Mouse (Mus musculus) forebrain, embryonic 11.5 days (tissue): ENCODE results near the gene Fcgrt. TPM values are rescaled to one million over a fixed set of nuclear protein-coding genes. Genes with fewer than 3 reads are reported as not detected.

ENCODE experiments used
- ATAC-seq: fragments of 200-750 bp; cut with Nextera tagmentation; replicated peaks from 2 replicates; pipeline ENCODE4 v1.8.0; 2017; ENCODE audit warnings: moderate TSS enrichment; ENCODE audit not compliant: low FRiP score
- DNase-seq: peaks from one replicate; pipeline ENCODE4 v3.0.0-alpha.2; 2017; ENCODE audit warnings: low spot score
- H3K27ac ChIP-seq: fragments of 300-500 bp; sonication (generic); 2 replicates; pipeline ENCODE4 v1.5.1; 2014; ENCODE audit warnings: low read depth, low read length
- H3K27me3 ChIP-seq: fragments of 300-500 bp; sonication (generic); 2 replicates; pipeline ENCODE4 v1.6.1; 2014; ENCODE audit warnings: mild to moderate bottlenecking, low read length, mixed read lengths; ENCODE audit not compliant: control insufficient read depth, insufficient read depth
- H3K36me3 ChIP-seq: fragments of 300-500 bp; sonication (generic); 2 replicates; pipeline ENCODE4 v1.6.1; 2014; ENCODE audit warnings: mild to moderate bottlenecking, low read length, moderate library complexity, mixed read lengths; ENCODE audit not compliant: control insufficient read depth, insufficient read depth
- H3K4me1 ChIP-seq: fragments of 300-500 bp; sonication (generic); replicated peaks from 2 replicates; pipeline ENCODE4 v1.6.1; 2014; ENCODE audit warnings: low read length, mixed read lengths; ENCODE audit not compliant: control insufficient read depth, insufficient read depth
- H3K4me2 ChIP-seq: fragments of 300-500 bp; sonication (generic); 2 replicates; pipeline ENCODE4 v1.6.1; 2014; ENCODE audit warnings: low read depth, mild to moderate bottlenecking, low read length, moderate library complexity, mixed read lengths; ENCODE audit not compliant: severe bottlenecking
- H3K4me3 ChIP-seq: fragments of 300-500 bp; sonication (generic); 2 replicates; pipeline ENCODE4 v1.5.1; 2014; ENCODE audit warnings: low read depth, low read length
- H3K9ac ChIP-seq: fragments of 300-500 bp; sonication (generic); 2 replicates; pipeline ENCODE4 v1.6.1; 2014; ENCODE audit warnings: low read length
- H3K9me3 ChIP-seq: fragments of 300-500 bp; sonication (generic); 2 replicates; pipeline ENCODE4 v1.6.1; 2016; ENCODE audit warnings: low read length, mixed read lengths; ENCODE audit not compliant: control insufficient read depth
- WGBS: fragments of 180-500 bp; shearing (Covaris S2); extraction: QIAGEN DNeasy Blood & Tissue Kit; methylation state at CpG from one replicate; pipeline ENCODE4 v1.1.7; 2014; 5-methylcytosine and 5-hydroxymethylcytosine counted together
- polyA plus RNA-seq: library from polyadenylated mRNA; unstranded; fragments of >200 nt; fragmentation: Nextera tagmentation; extraction: Ambion mirVana; gene quantifications from 2 replicates; pipeline ENCODE4 v1.2.1, GENCODE M21; 2014

Gene Fcgrt
- polyA plus RNA-seq, 1 experiment from 2014 or later: 7.1 TPM

DNA sequence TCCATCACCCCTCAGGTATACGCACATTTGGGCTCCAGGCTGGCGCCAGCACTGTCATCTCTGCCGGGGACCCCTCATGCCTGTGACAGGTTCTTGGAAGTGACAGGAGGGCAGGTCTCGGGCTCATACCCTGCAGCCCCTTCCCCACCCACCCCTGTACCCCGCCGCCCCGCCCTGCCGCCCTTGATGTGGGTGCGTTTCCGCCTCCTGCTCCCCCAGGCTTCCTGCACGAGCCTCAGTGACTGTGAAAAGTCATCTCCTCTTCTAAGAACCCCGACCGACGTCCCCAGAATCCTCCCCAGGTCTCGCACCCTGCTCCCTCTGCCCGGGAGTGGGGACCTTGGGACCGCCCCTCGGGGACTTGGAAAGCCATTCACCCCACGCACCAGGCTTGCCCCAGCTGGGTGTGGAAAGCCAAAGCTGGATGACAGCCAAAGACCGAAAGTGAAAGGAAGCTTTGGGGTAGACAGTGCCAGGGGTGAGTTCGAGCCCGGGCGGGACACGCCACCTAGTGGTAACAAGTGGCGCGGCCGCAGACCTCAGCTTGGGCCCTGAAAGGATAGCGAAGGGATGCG, 32.4 kb upstream of the Fcgrt start, which contains the start of the genes Gm45713 and Flt3l:
Gm45713 (minus strand) TSS at position 239 of the 575 bp plus-strand sequence.
Flt3l (minus strand) TSS at position 440 of the 575 bp plus-strand sequence.
- H3K4me3 ChIP-seq: peak within 1 kb of the TSS; percentile 40
- H3K9ac ChIP-seq: peak within 1 kb of the TSS; percentile 61
- H3K27me3 ChIP-seq: peaks cover 2% of the 10 kb centered on the region; the same call in 1 of the 2 replicates
- peak; percentile 77 for ATAC-seq
- WGBS: 4% methylated on average over 29 of the region's 29 CpGs
- H3K27ac ChIP-seq: peak within 1 kb of the TSS; percentile 6; the same call in 1 of the 2 replicates
- peaks cover 4% of the 10 kb centered on the region; the same call in 1 of the 2 replicates for H3K4me1 ChIP-seq
- no peaks in the 10 kb centered on the region for H3K36me3 ChIP-seq
- peak; percentile 91 for DNase-seq
- H3K4me2 ChIP-seq: peak within 1 kb of the TSS; percentile 74
- H3K9me3 ChIP-seq: no peaks in the 10 kb centered on the region

DNA sequence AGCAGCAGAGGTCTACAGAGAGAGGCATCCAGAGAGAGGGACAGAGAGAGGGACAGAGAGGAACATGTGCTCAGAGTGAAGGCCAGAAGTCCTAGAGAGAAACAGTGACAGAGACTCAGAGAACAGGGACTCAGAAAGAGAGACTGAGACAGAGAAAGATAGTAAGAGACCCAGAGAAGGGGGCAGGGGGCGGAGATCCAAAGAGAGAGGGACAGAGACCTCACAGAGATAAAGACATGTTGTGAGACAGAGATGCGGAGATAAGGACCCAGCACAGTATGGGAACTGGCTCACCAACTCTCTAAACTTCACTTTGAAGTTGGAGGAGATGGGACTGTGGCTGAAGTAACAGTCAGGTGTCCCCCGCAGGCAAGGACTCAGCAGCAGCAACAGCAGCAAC, 31.7 kb upstream of the Fcgrt start:
- H3K4me1 ChIP-seq: peaks cover 4% of the 10 kb centered on the region; the same call in 1 of the 2 replicates
- H3K27me3 ChIP-seq: peaks cover 2% of the 10 kb centered on the region; the same call in 1 of the 2 replicates
- DNase-seq: no peak
- ATAC-seq: no peak
- no peaks in the 10 kb centered on the region for H3K36me3 ChIP-seq
- no peak overlapping the region for H3K4me3 ChIP-seq
- H3K9me3 ChIP-seq: no peaks in the 10 kb centered on the region
- WGBS: 87% methylated on average over 3 of the region's 3 CpGs
- H3K27ac ChIP-seq: no peak overlapping the region
- H3K9ac ChIP-seq: no peak overlapping the region
- H3K4me2 ChIP-seq: no peak overlapping the region; the same call in 1 of the 2 replicates

DNA sequence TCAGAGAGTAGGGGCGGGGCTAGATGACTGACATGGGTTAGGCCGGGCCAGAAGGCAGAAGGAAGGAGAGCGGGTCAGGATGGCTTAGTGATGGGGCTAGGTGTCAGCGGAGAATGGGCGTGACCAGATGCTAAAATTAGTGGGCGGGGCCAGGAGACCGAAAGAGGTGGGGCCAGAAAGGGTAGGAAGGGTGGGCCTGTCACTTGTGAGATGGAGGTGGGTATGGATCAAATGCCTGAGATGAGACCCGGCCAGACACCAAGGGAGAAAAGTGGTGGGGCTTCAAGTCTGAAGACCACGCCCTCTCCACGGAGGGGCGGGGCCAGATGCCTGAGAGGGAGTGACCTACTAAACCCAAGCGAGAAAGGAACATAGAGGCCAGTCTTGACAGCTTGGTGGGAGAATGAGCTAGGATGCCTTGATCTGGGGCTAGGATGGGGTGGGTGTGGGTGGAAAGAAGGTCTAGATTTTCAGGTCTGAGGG, 30.9 kb upstream of the Fcgrt start:
- Histone ChIP-seq H3K4me2 (no peak overlapping the region), H3K4me1 (peaks cover 7% of the 10 kb centered on the region; the same call in 1 of the 2 replicates), H3K9me3 (no peaks in the 10 kb centered on the region), H3K27ac (no peak overlapping the region), H3K36me3 (no peaks in the 10 kb centered on the region), H3K4me3 (no peak overlapping the region), H3K9ac (no peak overlapping the region), H3K27me3 (peaks cover 2% of the 10 kb centered on the region; the same call in 1 of the 2 replicates)
- ATAC-seq (no peak), DNase-seq (no peak)
- 7% methylated on average over 12 of the region's 12 CpGs for WGBS

DNA sequence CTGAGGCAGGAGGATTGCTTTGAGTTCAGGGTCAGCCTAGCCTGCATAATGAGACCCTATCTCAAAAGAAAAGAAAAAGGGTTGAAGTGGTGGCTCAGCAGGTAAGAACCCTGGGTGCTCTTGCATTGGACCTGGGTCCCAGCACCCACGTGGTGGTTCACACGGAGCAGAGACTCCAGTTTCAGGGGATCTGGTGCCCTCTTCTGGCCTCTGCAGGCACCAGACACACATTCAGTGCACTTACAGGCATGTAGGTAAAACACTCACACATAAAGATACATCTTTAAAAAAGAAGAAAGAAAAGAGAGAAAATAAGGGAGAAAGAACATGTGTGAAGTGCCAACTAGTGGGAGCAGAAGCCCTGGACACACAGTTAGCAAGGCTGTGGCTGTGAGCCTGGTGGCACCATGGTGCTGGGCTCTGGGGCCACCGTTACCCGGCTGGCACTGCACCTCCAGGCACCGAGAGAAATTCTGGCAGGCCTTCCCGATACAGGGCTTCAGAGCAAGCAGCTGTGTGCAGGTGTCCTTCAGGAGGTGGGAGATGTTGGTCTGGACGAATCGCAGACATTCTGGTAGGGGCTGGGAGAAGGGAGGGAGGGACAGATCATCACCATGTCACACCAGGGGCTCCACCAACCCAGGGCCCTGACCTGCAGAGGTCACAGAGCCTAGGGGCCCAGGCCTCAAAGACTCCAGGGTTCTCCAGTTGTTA, 30.0 kb upstream of the Fcgrt start:
- H3K4me1 ChIP-seq: peaks cover 8% of the 10 kb centered on the region; the same call in 1 of the 2 replicates
- no peak overlapping the region for H3K9ac ChIP-seq
- no peak overlapping the region for H3K4me3 ChIP-seq
- ATAC-seq (no peak), DNase-seq (no peak)
- no peaks in the 10 kb centered on the region for H3K36me3 ChIP-seq
- peaks cover 2% of the 10 kb centered on the region; the same call in 1 of the 2 replicates for H3K27me3 ChIP-seq
- WGBS: 78% methylated on average over 8 of the region's 8 CpGs
- H3K4me2 ChIP-seq: no peak overlapping the region
- no peaks in the 10 kb centered on the region for H3K9me3 ChIP-seq
- H3K27ac ChIP-seq: no peak overlapping the region

DNA sequence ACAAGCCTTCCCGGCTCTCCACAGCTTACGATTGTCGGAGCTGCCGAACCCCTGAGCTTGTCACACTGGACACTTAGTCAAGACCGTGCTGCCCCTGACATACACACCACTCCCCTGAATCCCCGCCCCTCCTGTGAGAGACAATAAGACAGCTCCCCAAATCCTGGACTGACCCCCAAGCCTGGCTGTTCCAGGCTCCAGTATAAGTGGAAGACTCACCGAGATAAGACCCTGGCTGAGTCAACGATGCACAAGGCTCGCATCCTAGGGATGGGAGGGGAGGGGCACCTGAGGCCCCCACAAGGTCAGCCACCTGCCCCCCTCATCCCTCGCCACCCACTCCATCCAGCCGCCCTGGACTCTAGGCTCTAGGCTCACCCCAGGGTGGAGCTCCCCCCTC, 28.2 kb upstream of the Fcgrt start:
- Histone ChIP-seq H3K9me3 (no peaks in the 10 kb centered on the region), H3K4me1 (peaks cover 14% of the 10 kb centered on the region), H3K36me3 (peaks cover under 1% of the 10 kb centered on the region; the same call in 1 of the 2 replicates), H3K4me3 (no peak overlapping the region), H3K27me3 (no peaks in the 10 kb centered on the region; the same call in 1 of the 2 replicates), H3K9ac (no peak overlapping the region), H3K4me2 (no peak overlapping the region), H3K27ac (no peak overlapping the region)
- DNase-seq: no peak
- 80% methylated on average over 11 of the region's 11 CpGs for WGBS
- ATAC-seq: no peak

DNA sequence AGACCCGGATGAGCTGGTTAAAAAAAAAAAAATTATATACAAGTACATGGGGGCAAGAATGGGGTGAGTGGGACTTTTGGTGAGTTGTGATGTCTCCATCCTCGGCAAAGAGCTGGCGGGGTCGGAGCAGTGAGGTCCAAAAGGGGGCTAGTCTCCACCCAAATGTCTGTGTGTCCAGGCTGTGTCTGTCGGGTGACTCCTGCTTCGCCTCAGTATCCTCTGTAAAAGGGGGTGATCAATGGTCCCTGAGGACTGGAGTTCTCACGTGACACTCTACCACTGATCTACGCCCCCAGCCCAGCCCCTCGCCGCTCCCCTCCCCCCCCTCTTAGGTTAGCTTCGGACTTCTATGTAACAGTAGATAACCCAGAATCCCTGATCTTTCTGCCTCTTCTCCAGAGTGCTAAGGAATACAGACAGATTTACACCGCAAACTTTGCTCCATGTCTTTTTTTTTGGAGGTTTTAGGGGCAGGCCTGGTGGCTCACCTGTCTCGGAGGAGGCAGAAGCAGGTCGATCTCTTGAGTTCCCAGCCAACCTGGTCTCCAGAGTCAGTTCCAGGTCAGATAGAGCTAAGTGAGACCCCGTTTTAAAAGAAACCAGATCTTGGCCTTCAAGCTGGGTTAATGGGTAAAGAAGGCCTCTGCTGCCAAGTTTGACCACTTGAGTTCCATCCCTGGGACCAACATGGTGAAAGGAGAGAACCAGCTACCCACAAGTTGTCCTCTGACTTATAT, 26.3 kb upstream of the Fcgrt start:
- 60% methylated on average over 15 of the region's 15 CpGs for WGBS
- Histone ChIP-seq H3K4me3 (peak overlapping the region; percentile 97), H3K27ac (peak overlapping the region; percentile 90; the same call in 1 of the 2 replicates), H3K27me3 (no peaks in the 10 kb centered on the region), H3K36me3 (peaks cover 9% of the 10 kb centered on the region), H3K9me3 (no peaks in the 10 kb centered on the region), H3K4me1 (peaks cover 18% of the 10 kb centered on the region), H3K4me2 (peak overlapping the region; percentile 68), H3K9ac (peak overlapping the region; percentile 81)
- no peak for DNase-seq
- ATAC-seq: no peak

DNA sequence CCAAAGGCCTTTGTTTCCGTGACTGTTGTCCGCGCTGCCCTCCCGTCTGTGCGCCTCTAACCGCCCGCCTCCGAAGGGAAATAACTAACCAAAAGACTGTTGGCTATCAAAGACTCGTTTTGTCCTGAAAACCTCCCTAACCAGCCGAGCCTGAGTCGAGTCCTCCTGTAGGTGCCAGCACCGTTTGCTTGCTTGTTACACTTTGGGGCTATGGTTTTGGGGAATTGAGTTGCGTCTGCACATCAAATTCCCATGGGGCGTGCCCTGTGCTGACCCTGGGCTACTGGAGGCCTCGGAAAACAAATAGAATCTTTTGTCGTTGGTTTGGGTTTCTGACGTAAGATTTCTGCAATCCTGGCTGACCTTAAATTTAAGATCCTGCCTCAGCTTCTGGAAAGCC, 25.7 kb upstream of the Fcgrt start:
- peak overlapping the region; percentile 81 for H3K9ac ChIP-seq
- peak overlapping the region; percentile 68 for H3K4me2 ChIP-seq
- H3K4me1 ChIP-seq: peaks cover 22% of the 10 kb centered on the region
- 1% methylated on average over 17 of the region's 17 CpGs for WGBS
- no peak for DNase-seq
- ATAC-seq: no peak; the same call in 1 of the 2 replicates
- peak overlapping the region; percentile 90 for H3K27ac ChIP-seq
- H3K9me3 ChIP-seq: no peaks in the 10 kb centered on the region
- H3K4me3 ChIP-seq: peak overlapping the region; percentile 97
- peaks cover 9% of the 10 kb centered on the region for H3K36me3 ChIP-seq
- no peaks in the 10 kb centered on the region for H3K27me3 ChIP-seq

DNA sequence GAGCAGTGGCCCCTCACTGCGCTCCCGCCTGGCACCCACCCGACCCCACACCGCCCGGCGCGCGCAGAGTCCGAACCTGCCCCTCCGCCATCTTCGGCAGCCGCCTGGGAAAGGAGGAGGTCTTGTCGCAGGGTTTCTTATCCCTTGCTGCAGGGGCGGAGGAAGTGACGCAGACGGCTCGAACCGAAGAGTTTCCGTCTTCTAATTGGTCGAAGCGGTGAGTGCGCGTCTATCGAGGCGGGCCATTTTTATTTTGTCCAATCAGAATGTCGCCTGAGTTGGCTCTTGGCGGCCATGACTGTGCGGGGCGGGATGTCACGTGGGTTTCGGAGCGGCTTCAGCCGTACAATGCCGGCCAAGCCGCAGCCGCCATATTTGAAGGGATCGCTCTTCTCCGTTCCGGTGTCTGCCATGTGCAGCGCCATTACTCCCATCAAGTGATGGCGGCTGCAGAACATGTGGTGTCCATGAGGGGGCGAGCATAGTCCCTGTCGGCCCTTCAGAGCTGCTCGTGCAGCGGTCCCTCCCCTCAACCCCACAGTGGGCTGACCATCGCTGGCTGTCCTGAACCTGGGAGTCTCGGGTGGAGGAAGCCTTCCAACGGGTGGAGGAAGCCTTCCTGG, 25.1 kb upstream of the Fcgrt start, which contains the start of gene Rpl13a:
Rpl13a (minus strand) TSS at position 138 of the 623 bp plus-strand sequence.
- DNase-seq: peak; percentile 99
- 0% methylated on average over 48 of the region's 48 CpGs for WGBS

More for the DNA sequence above, 25.1 kb upstream of the Fcgrt start, which contains the start of gene Rpl13a:
- Histone ChIP-seq H3K36me3 (peaks cover 9% of the 10 kb centered on the region), H3K9ac (peak within 1 kb of the TSS; percentile 100), H3K4me2 (peak within 1 kb of the TSS; percentile 97), H3K27me3 (no peaks in the 10 kb centered on the region), H3K9me3 (no peaks in the 10 kb centered on the region), H3K27ac (peak within 1 kb of the TSS; percentile 90), H3K4me1 (peaks cover 22% of the 10 kb centered on the region), H3K4me3 (peak within 1 kb of the TSS; percentile 97)
- ATAC-seq: peak; percentile 93
